Mouse (Mus musculus) ovary, postnatal 10 days (tissue): ENCODE measurements around the gene Mphosph9.
"Not testable (repeated sequence)": the region's sequence is repeated elsewhere in the genome, so short reads cannot be mapped to it uniquely, and the experiment has no call there.

ENCODE experiments used
- DNase-seq: peaks from one replicate; pipeline ENCODE4 v3.0.0; 2022; ENCODE audit warnings: low spot score

Gene Mphosph9

GRCm38 (mm10) chr5:124342897-124343296 is 15.1 kb upstream of the Mphosph9 start:
- no peak for DNase-seq

- not testable (repeated sequence) for DNase-seq
Observed at GRCm38 (mm10) chr5:124341753-124342339, 14.1 kb upstream of the Mphosph9 start.

- DNase-seq, result no peak
Observed at GRCm38 (mm10) chr5:124338791-124339190, 11.0 kb upstream of the Mphosph9 start.

DNA sequence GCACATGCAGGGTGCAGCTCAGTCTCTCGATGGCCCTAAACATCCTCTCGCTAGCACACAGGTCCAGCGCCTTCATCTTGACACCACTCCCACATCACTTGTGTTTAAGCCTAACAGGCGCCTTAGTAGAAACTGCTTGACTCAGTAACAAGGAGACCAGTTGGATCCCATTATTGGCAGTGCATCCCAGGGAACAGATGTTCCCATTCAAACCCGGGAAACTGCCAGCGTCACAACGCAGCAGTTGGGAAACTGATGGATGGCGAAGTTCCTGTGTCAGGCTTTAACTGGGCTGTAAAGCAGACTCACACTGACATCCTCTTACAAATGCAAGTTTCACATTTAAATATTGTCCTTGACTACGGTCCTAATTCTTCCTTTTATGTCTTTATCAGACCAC is 10.1 kb upstream of the Mphosph9 start:
- DNase-seq, result no peak

GRCm38 (mm10) chr5:124337103-124337502 is 9.3 kb upstream of the Mphosph9 start:
- DNase-seq, result no peak

- DNase-seq, result no peak
Observed at GRCm38 (mm10) chr5:124334392-124334791, 6.6 kb upstream of the Mphosph9 start.

DNA sequence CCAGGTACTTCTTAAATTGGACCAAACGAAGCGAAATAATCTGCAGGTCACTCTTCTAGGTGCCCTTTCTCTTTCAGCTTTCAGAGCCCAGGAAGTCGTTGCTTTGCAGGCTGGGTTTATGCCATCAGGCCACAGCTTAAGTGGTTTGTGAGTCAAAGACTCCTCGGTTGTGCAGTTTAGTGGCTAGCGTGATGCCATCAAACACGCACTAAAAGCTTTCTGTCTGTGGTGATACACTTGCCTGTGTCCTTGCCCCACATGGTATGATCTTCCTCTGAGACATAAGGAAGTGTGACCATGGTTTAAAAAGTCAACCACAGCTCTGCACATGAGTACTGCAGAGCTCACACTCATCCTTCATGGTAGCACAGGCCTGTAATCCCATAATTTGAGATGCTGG is 2.3 kb upstream of the Mphosph9 start:
- DNase-seq, result no peak

- no peak for DNase-seq
Observed at GRCm38 (mm10) chr5:124326829-124327228, 943 bp downstream of the Mphosph9 start.

- no peak for DNase-seq
Observed at GRCm38 (mm10) chr5:124317648-124318047, 10.1 kb downstream of the Mphosph9 start.

DNA sequence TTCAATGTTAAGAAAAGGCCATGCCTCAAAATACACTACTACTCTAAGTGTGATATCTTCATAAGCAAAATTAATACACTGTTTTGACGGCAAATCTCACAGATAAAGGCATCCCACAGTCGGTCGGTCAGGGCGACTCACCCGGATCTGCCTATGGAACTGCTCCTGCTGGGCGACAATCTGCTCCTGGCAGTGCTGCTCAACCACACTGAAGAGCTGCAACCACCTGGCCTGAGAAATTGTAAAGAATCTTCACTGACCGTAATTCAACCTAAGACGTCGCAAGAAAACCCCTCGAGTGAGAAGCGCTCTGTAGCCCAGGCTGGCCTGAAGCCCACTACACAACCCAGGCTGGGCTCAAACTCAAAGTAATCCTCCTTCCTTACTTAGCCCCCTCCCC is 11.8 kb downstream of the Mphosph9 start:
- no peak for DNase-seq

DNA sequence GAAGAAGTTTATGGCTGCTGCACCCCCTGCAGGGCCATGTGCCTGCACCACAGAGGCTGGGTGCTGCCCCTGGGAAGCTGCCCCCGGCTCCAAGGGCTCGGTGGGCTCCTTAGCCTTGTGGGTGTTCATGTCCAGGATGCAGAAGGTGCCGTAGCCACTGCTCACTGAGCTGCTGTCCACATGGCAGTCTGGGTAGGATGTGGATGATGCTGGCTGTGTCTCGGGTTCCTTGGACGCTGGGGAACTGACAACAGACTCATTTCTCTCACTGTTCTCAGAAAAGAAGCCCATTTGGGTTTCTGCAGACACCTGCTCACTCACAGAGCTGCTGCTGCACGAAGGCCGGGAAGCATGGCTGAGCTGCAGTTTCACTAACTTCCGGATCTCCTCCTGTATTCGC is 12.3 kb downstream of the Mphosph9 start:
- no peak for DNase-seq

GRCm38 (mm10) chr5:124310091-124310490 is 17.7 kb downstream of the Mphosph9 start:
- no peak for DNase-seq

DNA sequence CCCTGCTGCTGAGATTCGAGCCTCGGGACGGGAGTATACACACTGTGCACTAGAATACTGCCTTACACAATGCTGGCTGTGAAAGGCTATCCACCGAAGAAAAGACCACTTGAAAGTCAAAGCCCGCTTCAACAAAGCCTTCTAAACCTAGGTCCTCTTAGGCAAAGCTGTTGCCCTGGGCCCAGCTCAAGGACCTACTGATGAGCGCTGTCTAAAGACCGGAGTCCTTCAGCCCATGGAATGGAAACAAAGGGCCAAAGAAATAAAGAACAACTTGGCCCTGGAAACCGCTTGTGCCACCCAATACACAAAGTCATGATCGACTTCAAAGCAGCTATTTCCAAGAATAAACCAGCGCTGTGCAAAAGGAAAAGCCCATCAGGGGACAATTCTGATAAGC is 18.6 kb downstream of the Mphosph9 start:
- DNase-seq, result no peak

DNA sequence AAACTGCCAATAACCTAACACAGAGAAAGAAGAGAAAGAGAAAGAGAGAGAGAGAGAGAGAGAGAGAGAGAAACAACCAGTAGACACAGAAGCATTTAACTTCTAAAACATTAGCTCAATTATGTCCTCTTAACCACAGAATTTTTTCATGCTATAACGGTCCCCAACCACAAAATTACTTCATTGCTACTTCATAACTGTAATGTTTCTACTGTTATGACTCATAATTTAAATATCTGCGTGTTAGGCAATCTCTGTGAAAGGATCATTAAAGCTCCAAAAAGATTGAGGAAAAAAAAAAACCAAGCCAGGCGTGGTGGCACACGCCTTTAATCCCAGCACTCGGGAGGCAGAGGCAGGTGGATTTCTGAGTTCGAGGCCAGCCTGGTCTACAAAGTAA is 24.9 kb downstream of the Mphosph9 start:
- DNase-seq, result not testable (repeated sequence)

DNA sequence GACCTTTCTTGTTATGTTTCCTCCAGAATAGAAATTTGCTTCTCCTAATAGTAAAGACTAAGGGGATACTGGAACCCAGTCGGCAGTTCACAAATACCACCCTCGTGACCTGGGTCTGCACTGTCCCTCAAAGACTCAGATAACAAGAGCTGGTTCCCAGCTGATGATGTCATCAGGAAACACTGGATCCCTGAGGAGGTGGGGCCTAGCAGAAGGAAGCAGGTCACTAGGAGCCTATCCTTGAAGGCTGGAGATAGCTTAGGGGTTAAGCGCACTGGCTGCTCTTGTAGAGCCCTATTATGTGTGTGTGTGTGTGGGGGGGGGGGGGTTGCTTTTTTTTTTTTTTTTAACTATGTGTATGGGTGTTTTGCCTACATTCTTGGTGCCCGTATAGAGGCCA is 27.6 kb downstream of the Mphosph9 start:
- no peak for DNase-seq

DNA sequence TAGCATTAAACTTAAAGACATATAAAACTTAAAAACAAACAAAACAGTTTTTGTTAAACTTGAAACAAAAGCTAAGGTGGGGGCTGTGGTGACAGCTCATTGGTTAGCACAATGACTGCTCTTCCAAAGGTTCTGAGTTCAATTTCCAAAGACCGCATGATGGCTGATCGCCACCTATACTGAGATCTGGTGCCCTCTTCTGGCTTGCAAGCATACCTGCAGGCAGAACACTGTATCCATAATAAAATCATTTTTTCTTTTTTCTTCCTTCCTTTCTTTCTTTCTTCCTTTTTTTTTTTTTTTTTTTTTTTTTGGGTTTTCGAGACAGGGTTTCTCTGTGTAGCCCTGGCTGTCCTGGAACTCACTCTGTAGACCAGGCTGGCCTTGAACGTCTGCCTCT is 28.5 kb downstream of the Mphosph9 start:
- not testable (repeated sequence) for DNase-seq

DNA sequence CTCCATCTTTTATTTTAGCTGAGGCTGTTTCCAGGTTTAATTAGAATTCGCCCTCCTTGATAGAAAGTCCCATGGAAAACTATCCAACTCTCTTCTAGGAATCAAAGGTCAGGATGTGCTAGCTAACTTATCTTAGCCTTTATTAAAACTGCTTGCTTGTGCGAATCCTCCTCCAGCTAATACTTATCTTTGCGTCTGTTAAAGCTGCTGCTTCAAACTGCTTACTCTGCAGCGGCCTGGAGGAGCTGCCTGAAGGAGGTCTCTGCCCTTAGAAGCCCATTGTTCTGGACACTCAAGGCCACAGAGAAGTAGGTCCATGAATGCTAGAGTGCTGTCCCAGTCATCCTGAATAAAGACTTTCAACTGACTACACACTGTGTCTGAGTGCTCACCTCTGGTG is 31.3 kb downstream of the Mphosph9 start:
- DNase-seq, result no peak

- DNase-seq, result no peak
Observed at GRCm38 (mm10) chr5:124293967-124294366, 33.8 kb downstream of the Mphosph9 start.

GRCm38 (mm10) chr5:124290216-124290615 is 37.6 kb downstream of the Mphosph9 start:
- no peak for DNase-seq

GRCm38 (mm10) chr5:124287616-124288247 is 40.0 kb downstream of the Mphosph9 start:
- no peak for DNase-seq

DNA sequence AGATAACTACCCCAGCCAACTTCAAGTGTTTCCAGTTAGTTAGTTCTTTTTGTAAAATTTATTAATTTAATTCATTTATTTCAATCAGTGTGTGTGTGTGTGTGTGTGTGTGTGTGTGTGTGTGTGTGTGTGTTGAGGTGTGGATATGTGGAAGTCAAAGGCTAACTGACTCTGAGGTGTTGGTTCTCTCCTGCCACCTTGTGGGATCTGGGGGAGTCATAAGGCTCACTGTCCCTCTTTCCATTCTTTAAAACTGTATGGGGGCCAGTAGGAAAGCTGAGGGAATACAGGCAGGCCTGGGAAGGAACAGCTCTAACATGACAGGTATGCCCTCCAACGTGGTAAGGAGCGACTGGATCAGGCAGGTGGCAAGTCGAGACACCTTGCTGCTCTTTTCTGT is 43.4 kb downstream of the Mphosph9 start:
- DNase-seq, result no peak

DNA sequence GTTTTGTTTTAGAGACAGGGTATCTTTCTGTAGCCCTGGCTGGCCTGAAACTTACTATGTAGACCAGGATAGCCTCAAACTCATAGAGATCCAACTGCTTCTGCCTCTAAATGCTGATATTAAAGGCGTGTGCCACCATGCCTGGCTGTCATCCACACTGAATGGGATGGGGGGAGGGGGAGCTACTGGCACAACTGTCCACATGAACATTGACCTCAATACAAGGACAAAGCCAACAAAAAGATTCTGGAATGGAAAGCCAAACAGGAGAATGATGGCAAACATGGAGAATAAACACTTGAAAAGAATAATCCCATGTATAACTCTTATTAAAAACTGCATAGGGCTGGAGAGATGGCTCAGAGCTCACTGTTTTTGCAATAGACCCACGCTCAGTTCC is 44.9 kb downstream of the Mphosph9 start:
- no peak for DNase-seq

DNA sequence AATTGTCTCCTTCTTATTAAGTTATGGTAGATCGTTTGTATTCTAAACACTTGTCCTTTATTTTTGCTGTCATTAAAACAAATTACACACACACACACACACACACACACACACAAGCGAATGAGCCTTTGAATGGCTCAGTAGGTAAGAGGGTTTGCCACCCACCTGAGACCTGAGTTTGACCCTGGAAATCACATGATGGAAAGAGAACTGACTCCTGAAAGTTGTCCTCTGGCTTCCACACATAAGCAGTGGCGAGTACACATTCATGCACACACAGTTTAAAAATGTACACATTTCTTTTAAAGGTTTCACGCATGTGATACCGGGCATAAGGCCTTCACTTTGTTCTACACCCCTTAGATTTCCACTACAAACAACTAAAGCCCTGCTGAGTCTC is 57.5 kb downstream of the Mphosph9 start:
- DNase-seq, result no peak

DNA sequence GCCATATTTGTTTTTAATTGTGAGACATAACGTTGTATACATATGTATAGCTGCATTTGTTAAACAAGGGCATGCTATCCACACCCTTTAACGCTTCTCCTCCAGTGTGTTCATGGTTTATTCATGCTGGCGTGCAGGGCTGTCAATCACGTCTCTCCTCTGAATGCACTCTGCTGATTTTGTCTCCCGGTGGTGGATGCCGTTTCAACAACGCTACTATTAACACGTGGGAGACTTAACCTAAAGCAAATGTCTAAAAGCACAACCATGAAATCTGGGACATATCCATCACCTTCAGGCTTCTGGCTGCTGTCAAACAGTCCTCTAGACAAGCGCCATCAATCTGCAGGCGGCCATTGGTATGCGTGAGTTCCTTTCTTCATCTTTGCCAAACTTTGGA is 58.1 kb downstream of the Mphosph9 start:
- no peak for DNase-seq
